8 mouse cellular contexts compared by ENCODE assay signal in genomic region chr11:111536040-111536836, GRCm38 (mm10).
A peak's percentile ranks its signal among the peaks of the same experiment; 100 is the strongest.
DNase-seq lines count a peak whose midpoint lies in the region; ATAC-seq and TF ChIP-seq lines count a peak whose summit lies in the region.

No protein-coding gene starts in this region.

- peak overlapping the region; percentile 46 for H3K9ac ChIP-seq in MEL (ENCODE audit: control insufficient read depth, low read depth, low read length, poor library complexity, severe bottlenecking)
- no peak overlapping the region for H3K9ac ChIP-seq in midbrain, postnatal 0 days (replicated peaks; ENCODE audit: low read length, poor library complexity, severe bottlenecking)

- TF ChIP-seq CTCF in MEL (IDR thresholded peaks at IDR 0.05 in 2 of 3, conservative IDR thresholded peaks at IDR 0.05 in 1 of 3; ENCODE audit: control insufficient read depth in 1 of 3, insufficient read depth in 1 of 3, low read depth in 2 of 3, low read length in 3 of 3, poor library complexity in 1 of 3, severe bottlenecking in 1 of 3) = peak; percentile 64 to 98 (median 65); a peak in 5 of 6 replicates
- peak; percentile 95 for TF ChIP-seq CTCF in midbrain, postnatal 0 days (IDR thresholded peaks at IDR 0.05)

- no peaks in the 10 kb centered on the region; a peak in 1 of 4 replicates for H3K36me3 ChIP-seq in MEL (ENCODE audit: control insufficient read depth in 1 of 2, insufficient read depth in 2 of 2, low read length in 2 of 2)
- H3K36me3 ChIP-seq in midbrain, postnatal 0 days (ENCODE audit: insufficient read depth, low read length) = no peaks in the 10 kb centered on the region

- no peaks in the 10 kb centered on the region for H3K9me3 ChIP-seq in MEL (replicated peaks; ENCODE audit: insufficient read depth, low read length)
- H3K9me3 ChIP-seq in midbrain, postnatal 0 days (ENCODE audit: low read length) = no peaks in the 10 kb centered on the region

- H3K79me2 ChIP-seq in MEL (ENCODE audit: control insufficient read depth, insufficient read depth, low read length, poor library complexity) = no peaks in the 10 kb centered on the region

- H3K4me1 ChIP-seq in MEL (ENCODE audit: control insufficient read depth in 1 of 2, insufficient read depth in 2 of 2, low read length in 2 of 2) = peaks cover 2 to 3% of the 10 kb centered on the region in 2 experiments; a peak in 2 of 4 replicates
- H3K4me1 ChIP-seq in midbrain, postnatal 0 days (ENCODE audit: insufficient read depth, low read length) = no peaks in the 10 kb centered on the region

- H3K4me3 ChIP-seq in MEL (ENCODE audit: control insufficient read depth in 1 of 2, insufficient read depth in 1 of 2, low read depth in 2 of 2, low read length in 2 of 2) = peak overlapping the region; percentile 53 to 59
- no peak overlapping the region for H3K4me3 ChIP-seq in midbrain, postnatal 0 days (ENCODE audit: low read depth, low read length)

- peak; percentile 99 for TF ChIP-seq RAD21 in MEL (IDR thresholded peaks at IDR 0.05; ENCODE audit: low read depth, low read length)

- no peak for TF ChIP-seq EP300 in MEL (IDR thresholded peaks at IDR 0.05; ENCODE audit: low read depth in 1 of 2, low read length in 2 of 2)

- 56% methylated on average over 17 of the region's 17 CpGs for WGBS in midbrain, postnatal 0 days

- ATAC-seq in granulocyte monocyte progenitor cell, adult 5-6 weeks (replicated peaks; ENCODE audit: poor library complexity, severe bottlenecking) = peak; percentile 49; the same call in 1 of the 2 replicates
- ATAC-seq in midbrain, postnatal 0 days (ENCODE audit: low FRiP score) = no peak

- no peak for TF ChIP-seq POLR2A in MEL (IDR thresholded peaks at IDR 0.05; ENCODE audit: control insufficient read depth in 1 of 2, insufficient read depth in 1 of 2, low read depth in 1 of 2, low read length in 2 of 2, poor library complexity in 1 of 2)

- no peak overlapping the region for H3K4me2 ChIP-seq in midbrain, postnatal 0 days (ENCODE audit: low read depth, low read length, poor library complexity, severe bottlenecking)

- H3K27ac ChIP-seq in MEL (ENCODE audit: control insufficient read depth, low read depth, low read length) = no peak overlapping the region
- no peak overlapping the region for H3K27ac ChIP-seq in midbrain, postnatal 0 days (ENCODE audit: low read depth, low read length)

- no peaks in the 10 kb centered on the region; a peak in 2 of 4 replicates for H3K27me3 ChIP-seq in MEL (ENCODE audit: control insufficient read depth in 1 of 2, insufficient read depth in 2 of 2, low read length in 2 of 2)
- H3K27me3 ChIP-seq in midbrain, postnatal 0 days (ENCODE audit: insufficient read depth, low read length) = no peaks in the 10 kb centered on the region

- peak; percentile 32 to 60 for DNase-seq in layer of hippocampus, adult 18-20 months (ENCODE audit: low spot score in 2 of 2)
- no peak for DNase-seq in layer of hippocampus, adult 9-10 months (ENCODE audit: low spot score)
- peak; percentile 90 for DNase-seq in MEL (ENCODE audit: low read depth, low spot score)
- peak; percentile 27 for DNase-seq in cerebellum, adult 9-10 months
- DNase-seq in kidney, postnatal 4 days = peak; percentile 68 to 70
- peak; percentile 85 for DNase-seq in midbrain, postnatal 0 days (ENCODE audit: low spot score)
- peak; percentile 14 for DNase-seq in testis, postnatal 14 days (ENCODE audit: low spot score)

TF ChIP-seq in MEL, 35 proteins besides CTCF, POLR2A, EP300 and RAD21:
- TF ChIP-seq NRF1 (IDR thresholded peaks at IDR 0.05; ENCODE audit: insufficient read depth, low read depth, low read length, poor library complexity, severe bottlenecking) = no peak
- TF ChIP-seq ZC3H11A (IDR thresholded peaks at IDR 0.05; ENCODE audit: low read depth, low read length) = peak; percentile 94
- peak; percentile 24; the same call in 1 of the 2 replicates for TF ChIP-seq HCFC1 (IDR thresholded peaks at IDR 0.05; ENCODE audit: low read depth, low read length)
- TF ChIP-seq GATA1 (IDR thresholded peaks at IDR 0.05; ENCODE audit: low read depth, low read length) = no peak
- no peak for TF ChIP-seq E2F4 (IDR thresholded peaks at IDR 0.05; ENCODE audit: borderline replicate concordance, low read depth, low read length)
- no peak for TF ChIP-seq ELF1 (IDR thresholded peaks at IDR 0.05; ENCODE audit: low read depth, low read length)
- TF ChIP-seq SIN3A (IDR thresholded peaks at IDR 0.05; ENCODE audit: low read length) = peak; percentile 65
- TF ChIP-seq MAX (IDR thresholded peaks at IDR 0.05; ENCODE audit: low read length) = no peak
- TF ChIP-seq ZMIZ1 (IDR thresholded peaks at IDR 0.05; ENCODE audit: low read depth, low read length) = no peak
- TF ChIP-seq SMC3 (IDR thresholded peaks at IDR 0.05; ENCODE audit: low read depth, low read length) = peak; percentile 97
- TF ChIP-seq JUND (IDR thresholded peaks at IDR 0.05; ENCODE audit: low read depth, low read length) = 0 out of 2 replicates have a peak, but pooled peaks have one; percentile 46
- no peak for TF ChIP-seq MEF2A (IDR thresholded peaks at IDR 0.05; ENCODE audit: extremely low read depth, insufficient replicate concordance, low read depth, low read length, poor library complexity, severe bottlenecking)
